Mouse (Mus musculus) monocyte, adult 5-6 weeks (primary cell): ENCODE results near the gene Srrd. TPM values are rescaled to one million over a fixed set of nuclear protein-coding genes. Genes with fewer than 3 reads are reported as not detected.

Experiments
- ATAC-seq: fragments of 153-309, 156-312 bp; replicated peaks from 2 replicates; pipeline ENCODE4 v1.8.0; 2017; ENCODE audit warnings: mild to moderate bottlenecking; ENCODE audit not compliant: low TSS enrichment, insufficient number of reproducible peaks, severe bottlenecking, poor library complexity, low FRiP score
- total RNA-seq: library from RNA; stranded (forward); fragments of 200-1000, 200-491, 200-594 nt; gene quantifications from 3 replicates; pipeline ENCODE4 v1.2.3, GENCODE M21; 2017

The Srrd gene
- total RNA-seq, 1 experiment from 2014 or later, result 11.1 TPM

DNA sequence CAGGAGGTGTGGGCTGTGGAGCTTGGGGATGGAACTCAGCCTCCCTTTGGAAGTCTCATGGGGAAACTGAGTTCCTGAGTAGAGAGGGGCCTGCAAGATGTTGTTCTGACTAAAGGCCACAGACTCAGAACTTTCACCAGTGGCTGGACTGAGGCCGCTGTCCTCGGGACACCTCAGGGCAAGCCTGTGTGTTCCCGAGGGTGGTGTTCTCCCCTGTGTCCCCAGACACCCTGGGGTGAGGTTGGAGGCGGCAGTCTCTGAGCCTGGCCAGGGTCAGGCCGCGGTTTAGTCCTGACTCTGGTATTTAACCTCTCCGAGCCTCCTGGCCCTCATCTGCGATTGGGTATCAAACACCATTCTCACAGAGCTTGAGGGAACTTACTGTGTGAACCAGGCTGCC, 47.3 kb downstream of the Srrd start:
- ATAC-seq, result no peak

DNA sequence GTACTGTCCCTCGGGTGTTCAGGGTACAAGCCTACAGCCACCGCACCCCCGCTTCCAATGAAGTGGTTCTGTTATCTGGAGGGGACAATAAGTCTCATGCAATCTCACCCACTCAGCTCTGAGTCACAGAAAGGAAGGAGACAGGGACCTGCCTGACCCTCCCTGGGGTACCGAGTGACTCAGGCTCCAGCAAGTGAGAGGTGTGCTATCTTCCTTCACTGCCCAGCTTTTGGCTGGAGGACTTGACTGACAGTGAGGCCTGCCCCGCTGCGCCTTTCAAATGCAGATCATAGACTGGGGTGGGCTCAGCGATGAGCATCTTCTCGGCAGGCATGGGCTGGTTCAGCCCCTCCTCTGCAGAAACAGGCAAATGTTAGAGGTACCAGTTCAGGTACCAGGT, 47.7 kb downstream of the Srrd start:
- ATAC-seq, result no peak

DNA sequence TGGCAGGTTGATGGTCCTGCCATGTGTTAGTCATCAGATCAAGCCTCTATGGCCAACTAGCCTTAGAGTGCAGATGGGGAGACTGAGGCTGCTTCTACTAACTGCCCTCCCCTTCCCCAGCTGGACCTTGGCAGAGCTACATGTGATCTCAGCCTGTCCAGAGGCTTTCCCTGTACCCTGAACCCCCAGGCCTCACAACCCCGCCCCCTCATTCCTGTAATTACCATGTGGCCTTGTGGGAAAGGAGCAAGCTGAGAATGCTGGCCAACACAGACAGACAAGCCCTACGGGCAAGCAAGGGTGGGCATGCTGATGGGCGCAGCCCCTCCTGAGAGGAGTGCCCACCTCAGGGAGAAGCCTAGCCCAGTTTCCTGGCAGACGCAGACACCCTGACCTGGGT, 48.1 kb downstream of the Srrd start:
- ATAC-seq, result no peak

DNA sequence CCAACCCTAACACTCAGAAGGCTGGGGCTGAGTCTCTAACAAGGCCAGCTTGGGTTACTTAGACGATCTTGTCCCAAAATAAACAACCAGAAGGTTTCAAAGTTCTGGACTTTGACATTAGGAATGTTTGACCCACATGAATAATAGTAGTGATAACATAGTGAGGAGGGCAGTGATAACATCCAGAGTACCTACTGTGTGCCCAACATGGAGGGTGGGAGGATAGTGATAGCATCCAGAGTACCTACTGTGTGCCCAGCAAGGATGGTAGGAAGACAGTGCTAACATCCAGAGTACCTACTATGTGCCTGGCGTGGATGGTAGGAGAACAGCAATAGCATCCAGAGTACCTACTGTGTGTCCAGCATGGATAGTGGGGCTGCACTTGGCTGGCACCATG, 49.0 kb downstream of the Srrd start:
- ATAC-seq, result no peak

DNA sequence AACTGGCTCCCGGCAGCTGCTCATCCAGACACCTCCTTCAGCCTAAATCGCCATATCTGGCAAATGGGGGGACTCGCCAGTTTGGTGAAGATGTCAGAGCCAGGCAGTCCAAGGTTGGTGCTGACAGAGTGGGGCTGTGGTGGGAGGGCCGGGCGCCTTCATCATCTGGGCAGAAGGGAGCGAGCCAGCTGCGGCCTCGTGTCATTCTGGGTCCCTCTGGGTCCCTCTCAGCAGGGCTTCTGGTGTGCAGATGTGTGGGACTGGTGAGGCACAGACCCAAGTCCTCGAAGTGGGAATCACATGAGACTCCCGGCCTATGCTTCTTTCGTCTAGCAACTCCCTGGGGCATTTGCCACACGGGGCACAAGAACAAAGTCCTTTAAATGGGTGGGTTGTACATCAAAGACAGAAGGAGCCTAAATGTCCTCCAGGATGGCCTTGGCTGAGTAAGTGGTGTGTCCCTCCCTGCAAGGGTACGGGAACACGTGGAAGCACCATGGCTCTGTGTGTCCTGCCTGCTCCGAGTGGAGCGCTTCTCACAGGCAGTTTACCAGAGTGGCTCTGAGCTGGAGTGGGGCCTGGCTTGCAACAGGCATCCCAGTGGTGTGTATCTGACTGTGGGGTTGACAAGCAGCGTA, 50.4 kb downstream of the Srrd start:
- no peak for ATAC-seq

DNA sequence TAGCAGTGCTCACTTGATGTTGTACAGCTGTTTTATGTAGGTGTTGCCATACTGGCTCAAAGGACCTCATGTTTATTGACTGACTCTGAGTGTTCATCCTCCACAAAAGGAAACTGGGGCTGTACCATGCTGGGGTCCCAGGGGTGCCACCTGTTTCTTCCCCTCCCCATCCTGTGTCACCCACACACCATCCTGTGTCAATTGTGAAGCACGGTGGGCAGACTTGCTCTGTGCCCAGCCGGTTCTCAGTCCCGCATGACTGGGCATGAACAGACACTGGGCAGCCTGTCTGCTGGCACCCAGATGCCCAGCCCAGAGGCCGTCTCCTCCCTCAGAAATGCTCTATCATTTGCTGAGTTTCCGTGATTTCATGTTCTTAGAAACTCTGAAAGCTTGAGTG, 51.0 kb downstream of the Srrd start:
- no peak for ATAC-seq

DNA sequence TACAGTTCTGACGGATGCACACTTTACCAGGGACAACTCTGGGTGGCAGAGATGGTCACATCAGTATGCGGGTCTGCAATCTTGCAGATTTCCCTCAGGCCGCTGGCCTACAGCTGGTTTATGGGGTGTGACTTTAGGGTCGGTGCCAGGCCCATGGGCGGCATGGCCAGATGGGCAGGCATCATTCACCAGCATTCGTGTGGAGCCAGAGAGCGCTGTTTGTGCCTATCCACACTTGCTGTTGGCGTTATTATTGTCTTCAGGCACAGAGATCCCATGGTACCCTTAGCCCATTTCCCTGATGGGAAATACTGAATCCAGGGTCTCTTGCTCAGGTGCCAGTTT, 52.3 kb downstream of the Srrd start:
- no peak for ATAC-seq

DNA sequence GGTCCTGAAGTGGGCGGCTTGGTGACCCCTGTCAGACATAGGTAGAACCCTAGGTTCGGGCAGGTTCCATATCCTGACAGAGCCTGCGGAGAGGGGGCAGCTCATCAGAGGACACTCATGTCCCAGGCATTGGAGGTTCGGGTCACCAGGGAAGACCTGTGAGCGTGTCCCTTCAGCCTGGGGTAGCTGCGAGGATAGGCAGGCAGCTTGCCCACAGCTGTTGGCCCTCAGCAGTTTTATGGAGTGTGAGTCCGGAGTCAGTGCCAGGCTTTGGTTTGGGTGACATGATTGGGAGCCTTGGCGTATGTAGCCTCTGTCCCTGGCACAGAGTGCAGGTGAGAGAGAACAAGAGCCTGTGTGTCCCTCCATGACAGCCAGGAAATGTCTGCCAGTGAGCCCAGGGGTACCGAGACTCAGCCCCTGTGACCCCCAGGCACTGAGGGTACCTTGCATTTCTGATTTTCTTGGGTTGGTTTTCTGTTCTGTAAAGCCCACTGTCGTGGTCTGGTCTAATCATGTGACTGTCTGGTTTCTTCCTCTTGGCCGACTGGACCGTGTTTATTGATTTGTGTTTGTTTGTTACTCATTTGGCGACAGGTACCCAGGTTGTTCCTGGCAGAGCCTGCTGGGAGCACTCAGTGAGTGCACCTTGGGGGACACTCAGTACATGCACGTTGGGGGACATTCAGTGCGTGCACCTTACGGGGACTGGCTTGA, 52.9 kb downstream of the Srrd start:
- no peak for ATAC-seq

DNA sequence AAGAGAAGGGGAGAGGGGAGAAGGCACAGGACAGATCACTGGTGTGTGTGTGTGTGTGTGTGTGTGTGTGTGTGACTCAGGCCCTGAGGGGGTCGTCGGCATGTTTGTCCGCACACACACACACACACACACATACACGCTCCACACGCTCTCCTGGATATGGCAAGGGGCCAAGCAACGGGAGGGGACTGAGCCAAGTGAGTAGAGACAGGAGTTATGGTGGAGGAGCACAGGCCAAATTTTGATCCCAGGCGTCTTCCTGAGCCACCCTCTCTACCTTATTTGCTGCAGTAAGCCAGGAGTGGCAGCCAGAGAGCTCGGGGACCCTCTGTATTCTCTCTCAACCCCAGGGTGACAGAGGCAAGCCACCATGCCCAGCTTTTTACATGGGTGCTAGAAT, 53.6 kb downstream of the Srrd start:
- ATAC-seq, result no peak

DNA sequence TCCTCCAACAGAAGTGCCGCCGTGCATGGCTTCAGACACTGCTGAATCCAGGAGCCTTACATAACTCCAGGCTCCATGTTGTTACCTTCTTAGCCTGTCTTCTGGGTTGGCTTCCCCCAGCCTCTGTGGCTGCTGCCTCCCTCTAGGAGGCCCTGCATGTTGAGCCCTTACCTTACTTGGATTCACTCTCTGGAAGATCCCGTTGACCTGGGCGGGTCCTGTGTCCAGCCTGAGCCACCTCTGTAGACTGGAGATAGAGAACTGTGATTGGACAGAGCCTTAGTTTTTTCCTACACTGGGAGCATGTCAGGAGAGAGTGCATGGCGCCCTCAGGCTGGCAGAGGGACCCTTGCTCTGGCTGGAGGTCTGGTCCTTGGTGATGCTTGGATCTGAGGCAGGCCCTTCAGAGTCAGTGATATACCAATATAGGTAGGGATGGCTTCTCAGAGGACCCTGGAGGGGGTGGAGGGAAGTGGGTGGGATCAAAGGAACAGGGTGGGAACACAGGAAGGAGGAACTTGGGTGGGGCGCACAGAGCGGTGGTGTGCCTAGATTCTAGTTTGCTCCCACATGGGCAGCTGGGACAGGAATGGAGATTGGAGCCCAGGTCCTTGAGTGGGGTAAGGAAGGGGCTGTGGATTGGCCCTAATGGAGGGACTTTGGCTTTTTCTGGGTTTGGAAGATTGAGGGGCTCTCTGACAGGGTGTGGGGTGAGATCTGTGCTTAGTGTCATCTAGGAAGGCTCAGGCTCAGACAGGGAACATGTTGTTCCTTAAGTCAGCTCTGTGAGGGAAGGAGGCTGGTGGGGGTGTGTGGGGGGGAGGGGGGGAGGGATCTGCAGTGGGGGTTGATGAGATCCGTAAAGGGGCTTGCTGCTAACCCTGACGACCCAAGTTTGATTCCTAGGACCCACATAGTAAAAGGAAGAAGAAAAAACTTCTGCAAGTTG, 54.4 kb downstream of the Srrd start:
- ATAC-seq, result no peak

DNA sequence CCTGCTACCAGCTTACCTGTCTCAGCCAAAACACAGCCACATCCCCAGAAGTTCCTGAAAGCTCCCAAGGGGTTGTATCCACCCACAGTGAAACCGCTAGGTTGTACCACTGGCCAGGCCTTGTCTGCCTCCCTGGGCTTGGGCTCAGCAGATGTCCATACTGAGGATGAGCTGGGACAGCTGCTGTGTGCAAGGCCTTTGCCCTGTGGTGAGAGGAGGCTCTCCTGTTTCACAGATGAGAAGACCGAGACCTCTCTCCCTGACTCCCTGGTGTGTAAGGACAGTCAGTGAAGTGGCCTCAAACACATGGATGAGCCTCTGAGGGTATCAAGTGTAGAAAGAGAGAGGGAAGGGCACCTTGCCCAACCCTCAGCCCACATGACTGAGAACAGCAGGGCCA, 55.2 kb downstream of the Srrd start:
- ATAC-seq, result no peak

Other genes with a start within 250 kb of the Srrd start
- 1.8 to 2.1 TPM in 2 of 3 replicates, not detected in the other for gene Cryba4, start 90.5 kb downstream of the Srrd start, total RNA-seq
- not detected in 3 replicates for gene Crybb1, start 87.2 kb downstream of the Srrd start, total RNA-seq
- 60.8 to 104 TPM (median 99.4 TPM) in 3 replicates for gene Tpst2, start 66.3 kb downstream of the Srrd start, total RNA-seq
- 30.1 to 62.0 TPM (median 39.9 TPM) in 3 replicates for gene Tfip11, start 16.7 kb downstream of the Srrd start, total RNA-seq
- gene Hps4, start within 50 bp of the Srrd start, total RNA-seq, result 9.6 to 16.9 TPM (median 14.4 TPM) in 3 replicates
- gene Gm6583, start 13.0 kb upstream of the Srrd start, total RNA-seq, result 0.43 to 0.58 TPM in 2 of 3 replicates, not detected in the other
- not detected in 3 replicates for gene Asphd2, start 51.8 kb upstream of the Srrd start, total RNA-seq
- not detected in 3 replicates for gene Gm6588, start 106.4 kb upstream of the Srrd start, total RNA-seq
- 0.67 TPM in 1 of 3 replicates, not detected in the others for gene Sez6l, start 234.1 kb upstream of the Srrd start, total RNA-seq